Mouse (Mus musculus) heart, adult 2 months (tissue): ENCODE data around the gene Slc25a1.

Source experiments
- CTCF ChIP-seq: fragments of 200-600 bp; IDR thresholded peaks from 2 replicates; pipeline ENCODE4 v1.8.1; 2022; ENCODE audit warnings: antibody characterized with exemption, mild to moderate bottlenecking, moderate library complexity
- EP300 ChIP-seq: fragments of 200-500 bp; IDR thresholded peaks from 2 replicates; pipeline ENCODE4 v1.6.1; 2011; ENCODE audit warnings: low read depth, low read length, control low read depth; ENCODE audit not compliant: insufficient read depth
- POLR2A ChIP-seq: fragments of 200-500 bp; IDR thresholded peaks from 2 replicates; pipeline ENCODE4 v1.6.1; 2011; ENCODE audit warnings: mild to moderate bottlenecking, low read depth, low read length, control low read depth; ENCODE audit not compliant: insufficient read depth

- TF ChIP-seq EP300: peak; percentile 46; the same call in 1 of the 2 replicates
- TF ChIP-seq POLR2A: peak; percentile 94
- TF ChIP-seq CTCF: peak; percentile 85
These were observed 6.5 kb downstream of the Slc25a1 start for GRCm38 (mm10) chr16:17921325-17922162.
